Mouse (Mus musculus) ES-Bruce4 (cell line): ENCODE data around the gene Ppp4r4.

Experiments
- CTCF ChIP-seq: IDR thresholded peaks from one replicate; pipeline ENCODE4 v1.8.1; 2011; ENCODE audit warnings: low read depth, low read length
- EP300 ChIP-seq: IDR thresholded peaks from 2 replicates; pipeline ENCODE4 v1.6.1; 2011; ENCODE audit warnings: low read depth, low read length; ENCODE audit not compliant: insufficient read depth
- POLR2A ChIP-seq: IDR thresholded peaks from one replicate; pipeline ENCODE4 v1.8.1; 2011; ENCODE audit warnings: low read length; ENCODE audit not compliant: insufficient read depth

GRCm38 (mm10) chr12:103503300-103503699 lies 28.8 kb upstream of the Ppp4r4 start:
- TF ChIP-seq EP300 (no peak), CTCF (no peak), POLR2A (no peak)
